Mouse (Mus musculus) kidney, postnatal 4 days (tissue): ENCODE results near the gene Susd3.

Experiments used
- DNase-seq, 2 experiments: peaks; one replicate each; pipeline ENCODE4 v3.0.0; 2021; ENCODE audit warnings: mixed read lengths in 2 of 2

Gene Susd3

GRCm38 (mm10) chr13:49246011-49246410 is 2.5 kb downstream of the Susd3 start:
- no peak for DNase-seq

GRCm38 (mm10) chr13:49245251-49245650 is 3.3 kb downstream of the Susd3 start:
- peak; percentile 40 to 65 for DNase-seq

- DNase-seq = no peak
These were observed 5.0 kb downstream of the Susd3 start for GRCm38 (mm10) chr13:49243492-49243891.

GRCm38 (mm10) chr13:49242321-49243065 is 6.0 kb downstream of the Susd3 start:
- no peak for DNase-seq

GRCm38 (mm10) chr13:49238737-49239136 is 9.8 kb downstream of the Susd3 start:
- DNase-seq = no peak

- DNase-seq = no peak
These were observed 10.9 kb downstream of the Susd3 start for GRCm38 (mm10) chr13:49237617-49238016.

- no peak for DNase-seq
These were observed 13.8 kb downstream of the Susd3 start for GRCm38 (mm10) chr13:49234711-49235110.

- peak; percentile 30 to 64 for DNase-seq
These were observed 14.5 kb downstream of the Susd3 start for GRCm38 (mm10) chr13:49233792-49234572.

- no peak for DNase-seq
These were observed 22.9 kb downstream of the Susd3 start for GRCm38 (mm10) chr13:49225633-49226032.

- no peak for DNase-seq
These were observed 23.3 kb downstream of the Susd3 start for GRCm38 (mm10) chr13:49225159-49225558.

- DNase-seq = no peak
These were observed 23.8 kb downstream of the Susd3 start for GRCm38 (mm10) chr13:49224729-49225128.

- DNase-seq = peak in 1 of 2 experiments; percentile 44
These were observed 24.2 kb downstream of the Susd3 start for GRCm38 (mm10) chr13:49224314-49224713.

- no peak for DNase-seq
These were observed 27.6 kb downstream of the Susd3 start for GRCm38 (mm10) chr13:49220912-49221311.

GRCm38 (mm10) chr13:49219367-49219766 is 29.1 kb downstream of the Susd3 start:
- DNase-seq = no peak

GRCm38 (mm10) chr13:49218651-49219050 is 29.9 kb downstream of the Susd3 start:
- DNase-seq = no peak

GRCm38 (mm10) chr13:49216808-49217561 is 31.5 kb downstream of the Susd3 start:
- DNase-seq = peak; percentile 21 to 33

- no peak for DNase-seq
These were observed 32.3 kb downstream of the Susd3 start for GRCm38 (mm10) chr13:49216220-49216552.

- DNase-seq = peak; percentile 99
These were observed 32.8 kb downstream of the Susd3 start, which contains the start of gene Card19 for GRCm38 (mm10) chr13:49215504-49216219. TSS of gene Card19 (minus strand) at chr13:49216037.

- no peak for DNase-seq
These were observed 33.4 kb downstream of the Susd3 start for GRCm38 (mm10) chr13:49215128-49215503.

- DNase-seq = no peak
These were observed 34.1 kb downstream of the Susd3 start for GRCm38 (mm10) chr13:49214454-49214853.

- DNase-seq = peak in 1 of 2 experiments; percentile 31
These were observed 35.0 kb downstream of the Susd3 start for GRCm38 (mm10) chr13:49213531-49213932.

- no peak for DNase-seq
These were observed 35.6 kb downstream of the Susd3 start for GRCm38 (mm10) chr13:49212711-49213500.
